Mouse (Mus musculus) gastrocnemius, adult 18-20 months (tissue): ENCODE measurements around the gene Bsdc1. TPM values are rescaled to one million over a fixed set of nuclear protein-coding genes. Genes with fewer than 3 reads are reported as not detected.
A peak's percentile ranks its signal among the peaks of the same experiment; 100 is the strongest.
"Not testable (repeated sequence)": the region's sequence is repeated elsewhere in the genome, so short reads cannot be mapped to it uniquely, and the experiment has no call there.

Experiments used
- DNase-seq: peaks from one replicate; pipeline ENCODE4 v3.0.0; 2021; ENCODE audit warnings: low spot score
- total RNA-seq, 2 experiments: library from RNA; stranded (reverse); gene quantifications; 2 replicates each; pipeline ENCODE4 v1.2.3; 2021

Gene Bsdc1
- total RNA-seq, 2 experiments from 2014 or later: 36.4 to 41.2 TPM

- DNase-seq: no peak
Observed at GRCm38 (mm10) chr4:129511413-129512096, 50.2 kb downstream of the Bsdc1 start.

DNA sequence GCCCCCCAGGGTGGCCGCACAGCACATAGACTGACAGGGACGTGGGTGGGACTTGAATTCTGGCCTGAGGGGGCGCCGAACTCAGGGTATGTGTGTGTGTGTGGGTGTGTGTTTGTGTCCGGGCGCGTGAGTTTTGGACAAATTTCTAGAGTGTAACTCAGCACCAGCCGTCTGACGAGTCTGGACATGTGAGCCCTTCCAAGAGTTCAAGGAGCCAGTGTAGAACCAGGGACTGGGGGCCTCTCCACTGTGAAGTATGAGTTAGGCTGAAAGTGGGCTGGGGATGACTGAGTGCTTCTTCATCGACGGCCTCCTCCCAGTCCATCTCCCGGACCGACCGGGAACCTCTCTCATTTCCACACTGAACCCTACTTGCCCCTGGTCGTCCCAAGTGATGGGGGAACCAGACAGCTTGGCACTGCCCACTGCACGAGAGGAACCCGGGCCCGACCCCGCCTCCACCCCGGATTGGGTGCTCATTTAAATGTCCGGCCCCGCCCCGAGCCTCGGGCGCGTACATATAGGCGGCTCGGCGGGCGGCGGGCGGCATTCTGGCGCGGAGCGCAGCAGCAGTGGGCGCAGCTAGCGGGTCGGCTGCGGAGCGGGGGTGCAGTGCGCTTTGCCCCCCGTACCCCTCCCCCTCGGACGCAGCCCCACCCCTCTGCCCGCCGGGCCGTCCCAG, 51.8 kb downstream of the Bsdc1 start, which contains the start of gene Marcksl1:
Marcksl1 (plus strand) TSS at position 496 of the 682 bp plus-strand sequence.
- peak; percentile 57 for DNase-seq

DNA sequence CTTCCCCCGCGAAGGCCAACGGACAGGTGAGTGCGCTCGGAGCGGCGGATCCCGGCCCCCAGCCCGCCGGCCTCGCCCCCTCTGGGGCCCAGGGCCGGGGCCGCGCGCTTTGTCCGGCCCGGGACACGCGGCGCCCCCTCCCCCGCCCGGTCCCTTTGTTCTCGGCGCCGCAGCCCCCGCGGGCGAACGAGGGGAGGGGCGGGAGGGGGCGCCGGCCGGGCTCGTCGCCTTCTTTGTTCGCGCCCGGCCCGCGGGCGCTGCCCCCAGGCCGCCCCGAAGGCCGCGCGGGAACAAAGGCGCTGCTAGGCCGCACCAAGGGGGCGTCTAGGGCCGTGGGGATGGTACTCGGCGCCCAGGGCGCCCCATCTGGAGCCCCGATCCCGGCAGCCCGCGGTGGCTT, 52.5 kb downstream of the Bsdc1 start:
- no peak for DNase-seq

DNA sequence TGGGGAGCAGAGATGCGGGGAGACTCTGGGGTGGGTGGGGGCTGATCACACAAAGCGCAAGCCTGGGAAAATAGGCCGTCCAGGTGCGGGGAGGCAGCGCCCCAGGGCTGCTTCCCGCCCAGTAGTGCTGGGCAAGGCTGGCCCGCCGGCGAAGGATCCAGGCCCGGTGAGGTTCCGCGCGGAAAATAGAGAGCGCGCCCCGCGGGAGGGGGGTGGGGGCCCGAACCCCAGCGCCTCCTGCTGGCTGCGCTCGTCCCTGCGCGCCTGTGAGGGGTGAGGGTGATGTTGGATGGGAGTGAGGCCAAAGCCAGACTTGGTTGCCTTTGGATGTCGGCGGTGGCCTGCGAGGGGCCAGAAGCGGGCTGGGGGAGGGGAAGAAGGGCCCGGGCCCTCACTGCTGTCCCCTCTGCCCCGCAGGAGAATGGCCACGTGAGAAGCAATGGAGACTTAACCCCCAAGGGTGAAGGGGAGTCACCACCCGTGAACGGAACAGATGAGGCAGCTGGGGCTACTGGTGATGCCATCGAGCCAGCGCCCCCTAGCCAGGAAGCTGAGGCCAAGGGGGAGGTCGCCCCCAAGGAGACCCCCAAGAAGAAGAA, 53.0 kb downstream of the Bsdc1 start:
- DNase-seq: no peak

DNA sequence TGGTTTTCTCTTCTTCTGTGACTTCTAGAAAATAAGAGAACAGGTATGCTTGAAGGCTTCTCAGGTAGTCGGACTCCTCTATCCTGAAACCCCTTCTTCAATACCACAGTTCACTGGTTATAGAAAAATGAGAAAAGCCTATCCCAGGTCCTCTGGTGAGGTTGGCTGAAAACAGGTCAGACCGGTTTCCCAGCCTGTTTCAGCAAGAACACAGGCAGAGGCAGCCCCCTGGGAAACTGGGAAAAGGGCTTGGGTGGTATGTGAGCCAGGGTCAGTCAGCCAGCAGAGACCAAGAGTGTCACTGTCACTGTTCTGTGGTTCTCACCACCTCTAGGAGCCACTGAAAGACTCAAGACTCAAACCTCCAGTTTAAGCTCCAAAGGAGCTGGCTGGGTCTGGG, 55.5 kb downstream of the Bsdc1 start:
- DNase-seq: no peak

DNA sequence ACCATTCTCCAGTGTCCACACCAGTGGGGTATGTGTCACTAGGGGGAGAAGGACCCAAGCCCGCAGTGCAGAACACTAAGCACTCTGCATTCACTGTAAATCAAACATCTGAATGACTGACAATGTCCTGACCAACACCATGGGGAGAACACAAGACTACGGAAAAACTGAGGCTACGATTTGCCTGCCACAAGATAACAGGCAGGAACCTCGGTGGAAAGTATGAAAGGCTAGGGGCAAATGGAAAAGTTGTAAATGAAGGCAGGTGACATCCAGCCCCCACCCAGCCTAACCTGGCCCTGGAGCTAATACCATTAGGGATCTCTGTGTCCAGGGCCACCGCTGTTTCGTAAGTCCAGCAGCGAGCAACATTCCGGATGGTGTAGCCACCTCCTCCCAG, 57.1 kb downstream of the Bsdc1 start:
- DNase-seq: no peak

DNA sequence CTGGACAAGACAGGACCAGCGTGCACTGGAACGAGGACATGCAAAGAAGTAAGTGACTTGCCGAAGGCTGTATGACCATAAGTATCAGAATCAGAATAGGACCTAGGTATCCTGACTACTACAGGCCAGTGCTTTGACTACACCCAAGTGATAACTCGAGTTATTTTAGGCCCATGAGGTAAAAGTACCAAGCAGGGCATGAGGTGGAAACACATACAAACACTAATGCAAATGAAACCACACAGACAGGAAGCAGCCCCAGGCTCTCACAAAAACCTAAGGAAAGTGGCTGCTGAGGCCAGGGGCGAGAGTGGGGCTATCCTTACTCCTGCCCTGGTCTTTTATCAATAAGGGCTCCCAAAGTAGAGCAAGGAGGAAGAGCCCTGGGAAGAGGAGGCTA, 64.0 kb downstream of the Bsdc1 start:
- no peak for DNase-seq

DNA sequence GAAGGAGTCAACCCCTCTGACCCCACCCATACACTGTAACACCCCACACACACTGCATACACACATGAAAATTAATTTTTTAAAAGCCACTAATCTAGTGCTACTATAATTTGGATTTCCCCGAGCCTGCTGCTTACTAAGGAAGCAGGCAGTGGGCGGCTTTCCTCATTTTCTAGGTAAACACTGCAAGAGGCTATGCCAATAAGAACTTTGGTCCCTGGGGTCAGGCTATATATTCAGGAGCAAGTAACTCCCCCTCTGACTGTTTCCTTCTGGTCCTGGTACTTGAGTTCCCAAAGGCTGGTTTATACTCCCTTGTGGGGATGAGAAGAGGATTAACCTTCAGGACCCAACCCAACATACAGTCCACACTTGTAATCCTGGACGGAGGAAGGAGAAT, 64.5 kb downstream of the Bsdc1 start:
- DNase-seq: no peak

GRCm38 (mm10) chr4:129528901-129529300, 67.5 kb downstream of the Bsdc1 start:
- DNase-seq: not testable (repeated sequence)

Other genes starting within 250 kb of the Bsdc1 start
- 1 to 10 TPM; 1.4 to 1.8 TPM for gene C77080, start 200.2 kb upstream of the Bsdc1 start, total RNA-seq
- gene Sync, start 174.0 kb upstream of the Bsdc1 start, total RNA-seq: 10 to 100 TPM; 49.2 to 49.5 TPM
- 10 to 100 TPM; 34.6 to 45.1 TPM for gene Rbbp4, start 126.2 kb upstream of the Bsdc1 start, total RNA-seq
- 10 to 100 TPM; 24.9 to 30.2 TPM for gene Zbtb8os, start 125.9 kb upstream of the Bsdc1 start, total RNA-seq
- gene Zbtb8a, start 83.5 kb upstream of the Bsdc1 start, total RNA-seq: under 1 TPM; 0.59 to 0.82 TPM
- not detected for gene Zbtb8b, start 20.7 kb upstream of the Bsdc1 start, total RNA-seq
- gene Tssk3, start 29.4 kb downstream of the Bsdc1 start, total RNA-seq: not detected
- not detected for gene Fam229a, start 29.6 kb downstream of the Bsdc1 start, total RNA-seq
- gene Marcksl1, start 52.0 kb downstream of the Bsdc1 start, total RNA-seq: 1 to 10 TPM in 1 of 2 experiments, under 1 TPM in 1; 0.64 to 1.1 TPM
- 1 to 10 TPM; 7.7 to 8.2 TPM for gene Hdac1, start 81.1 kb downstream of the Bsdc1 start, total RNA-seq
- gene Lck, start 112.1 kb downstream of the Bsdc1 start, total RNA-seq: not detected
- gene Fam167b, start 117.0 kb downstream of the Bsdc1 start, total RNA-seq: not detected
- 100 to 1,000 TPM; 132 to 136 TPM for gene Eif3i, start 139.1 kb downstream of the Bsdc1 start, total RNA-seq
- gene Tmem234, start 139.1 kb downstream of the Bsdc1 start, total RNA-seq: 10 to 100 TPM; 28.8 to 32.9 TPM
- gene Dcdc2b, start 152.7 kb downstream of the Bsdc1 start, total RNA-seq: under 1 TPM; 0.71 to 0.84 TPM
- gene Iqcc, start 157.5 kb downstream of the Bsdc1 start, total RNA-seq: 1 to 10 TPM; 7.4 to 8.8 TPM
- 10 to 100 TPM; 28.7 to 29.2 TPM for gene Ccdc28b, start 162.4 kb downstream of the Bsdc1 start, total RNA-seq
- 10 to 100 TPM; 17.4 to 18.6 TPM for gene Txlna, start 179.5 kb downstream of the Bsdc1 start, total RNA-seq
- 10 to 100 TPM; 74.1 to 78.0 TPM for gene Kpna6, start 211.2 kb downstream of the Bsdc1 start, total RNA-seq
- gene Tmem39b, start 235.3 kb downstream of the Bsdc1 start, total RNA-seq: 1 to 10 TPM; 3.0 to 3.9 TPM